Mouse (Mus musculus) fibroblast of lung, adult 2 months (primary cell): ENCODE measurements at regions not wholly inside any gene's neighbourhood (a gene's known extent, or its start where the extent isn't known, plus 50 kb on each side); places are given as distances from the start of the nearest gene placed in this dataset.
"Not testable (repeated sequence)": the region's sequence is repeated elsewhere in the genome, so short reads cannot be mapped to it uniquely, and the experiment has no call there.

Experiments used
- DNase-seq: peaks from one replicate; pipeline ENCODE4 v3.0.0-alpha.2; 2011; ENCODE audit warnings: low read depth

DNA sequence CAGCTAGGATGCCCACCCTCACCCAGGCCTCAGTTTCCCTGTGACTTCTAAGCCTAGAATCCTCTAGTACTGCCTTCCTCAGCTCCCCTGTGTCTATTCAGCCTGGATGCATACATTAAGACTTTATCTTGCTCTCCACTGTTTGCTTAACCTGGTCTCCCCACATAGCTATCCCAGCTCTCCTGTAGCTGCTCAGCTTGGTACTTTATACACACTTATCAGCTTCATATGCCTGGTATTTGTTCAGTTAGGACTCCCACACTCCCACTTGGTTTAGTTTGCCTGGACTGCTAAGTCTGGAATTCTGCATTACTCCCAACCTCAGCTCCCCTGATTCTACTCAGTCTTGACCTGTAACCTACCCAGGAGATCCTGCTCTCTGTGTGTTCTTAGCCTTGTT, 147.7 kb downstream of the Tmem121 start:
- DNase-seq: no peak

DNA sequence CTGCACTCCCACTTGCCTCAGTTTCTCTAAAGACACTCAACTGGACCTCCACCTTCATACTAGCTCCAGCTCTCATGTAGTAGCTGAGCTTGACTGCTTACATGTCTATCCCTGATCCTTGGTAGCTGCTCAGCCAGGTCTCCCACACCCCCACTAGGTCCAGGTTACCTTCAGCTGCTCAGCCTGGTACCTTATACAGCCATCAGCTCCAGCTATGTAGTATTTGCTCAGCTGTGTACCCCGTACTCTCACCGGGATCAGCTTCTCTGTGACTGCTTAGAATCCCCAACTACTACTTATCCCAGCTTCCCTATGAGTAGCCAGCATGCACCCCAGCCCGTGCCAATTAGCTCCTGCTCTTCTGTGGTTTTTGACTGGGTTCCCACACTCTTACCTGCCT, 148.1 kb downstream of the Tmem121 start:
- not testable (repeated sequence) for DNase-seq

DNA sequence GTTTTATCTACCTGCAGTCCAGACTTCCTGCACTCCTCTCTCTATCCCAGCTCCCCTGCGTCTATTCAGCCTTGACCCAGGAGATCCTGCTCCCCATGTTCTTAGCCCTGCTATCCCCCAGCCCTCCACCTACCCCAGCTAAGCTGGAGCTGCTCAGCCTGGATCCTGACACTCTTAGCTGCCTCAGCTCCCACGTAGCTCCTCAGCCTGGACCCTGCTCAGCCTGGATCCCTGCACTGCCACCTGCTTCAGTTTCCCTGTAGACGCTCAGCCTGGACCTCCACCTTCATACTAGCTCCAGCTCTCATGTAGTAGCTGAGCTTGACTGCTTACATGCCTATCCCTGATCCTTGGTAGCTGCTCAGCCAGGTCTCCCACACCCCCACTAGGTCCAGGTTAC, 151.5 kb downstream of the Tmem121 start:
- DNase-seq: no peak

DNA sequence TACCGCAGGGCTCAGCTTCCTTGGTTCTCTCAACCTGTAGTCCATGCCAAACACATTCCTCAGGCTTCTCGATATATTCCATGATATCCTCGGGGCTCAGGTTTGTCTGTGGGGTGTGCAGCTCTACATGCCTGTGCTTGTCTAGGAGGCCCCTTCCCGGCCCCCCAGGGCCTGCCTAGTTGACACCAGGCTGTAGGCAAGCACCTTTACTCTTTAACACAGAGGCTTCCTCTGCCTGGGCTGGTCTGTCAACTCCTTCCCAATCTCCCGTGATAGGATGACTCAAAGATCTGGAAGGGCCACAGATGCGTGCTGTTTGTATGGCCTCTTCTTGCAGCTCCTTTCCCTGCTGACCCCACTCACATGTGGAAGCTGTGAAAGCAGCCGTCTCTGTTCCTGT, 150.4 kb upstream of the Adam6b start:
- DNase-seq: no peak

DNA sequence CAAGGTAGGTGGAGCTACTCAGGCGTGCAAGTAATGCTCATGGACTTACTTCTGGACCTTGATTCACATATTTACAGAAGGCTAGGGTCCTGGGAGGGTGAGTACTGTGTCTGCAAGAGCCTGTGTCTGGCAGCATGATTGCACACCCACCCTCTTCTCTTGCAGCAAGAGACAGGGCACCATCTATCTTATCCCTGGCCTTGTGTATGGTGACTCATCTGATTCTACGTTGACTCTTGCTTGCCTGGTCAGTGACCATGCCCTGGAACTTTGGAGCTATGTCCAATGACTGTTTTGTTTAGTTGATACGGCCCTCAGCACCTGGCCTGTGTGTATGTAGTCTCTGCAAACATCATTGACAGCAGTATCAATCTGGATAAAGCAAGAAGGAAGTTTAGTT, 148.3 kb upstream of the Adam6b start:
- no peak for DNase-seq

DNA sequence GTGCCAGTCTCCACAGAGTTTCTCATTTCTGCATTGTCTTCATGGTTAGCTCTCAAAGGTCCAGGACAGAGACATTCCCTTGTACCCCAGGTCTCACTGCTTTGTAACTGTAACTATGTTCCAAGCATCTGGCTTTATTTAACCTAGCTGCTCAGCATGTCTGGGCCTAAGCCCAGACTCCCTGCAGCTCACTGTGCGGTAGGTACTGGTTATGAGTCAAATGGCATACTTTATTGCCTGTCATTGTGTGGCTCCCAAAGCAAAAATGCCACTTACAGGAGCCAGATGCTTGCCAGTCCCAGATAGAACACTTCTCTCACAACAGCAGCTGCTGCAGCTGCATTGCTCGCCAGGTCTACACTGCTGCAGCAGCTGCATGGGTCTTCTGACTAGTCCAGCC, 134.2 kb upstream of the Adam6b start:
- DNase-seq: no peak

DNA sequence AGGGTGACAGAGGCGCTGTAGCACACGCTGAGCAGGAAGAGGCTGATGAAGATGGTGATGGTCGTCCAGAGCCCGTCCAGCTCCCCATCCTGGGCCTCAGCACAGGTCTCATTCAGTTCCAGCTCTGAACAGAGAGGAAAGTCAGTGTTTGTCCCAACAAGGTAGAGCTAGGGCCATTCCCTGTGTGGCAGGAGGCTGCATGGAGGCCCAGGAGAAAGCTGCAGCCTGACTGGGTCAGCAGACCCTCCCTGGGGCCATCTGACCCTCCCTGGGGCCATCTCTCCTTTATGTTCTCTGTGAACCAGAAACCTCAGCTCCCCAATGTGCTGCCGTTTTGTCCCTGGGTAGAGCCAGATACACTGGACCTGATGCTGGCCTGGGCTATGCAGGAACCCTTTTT, 131.2 kb upstream of the Adam6b start:
- DNase-seq: no peak

DNA sequence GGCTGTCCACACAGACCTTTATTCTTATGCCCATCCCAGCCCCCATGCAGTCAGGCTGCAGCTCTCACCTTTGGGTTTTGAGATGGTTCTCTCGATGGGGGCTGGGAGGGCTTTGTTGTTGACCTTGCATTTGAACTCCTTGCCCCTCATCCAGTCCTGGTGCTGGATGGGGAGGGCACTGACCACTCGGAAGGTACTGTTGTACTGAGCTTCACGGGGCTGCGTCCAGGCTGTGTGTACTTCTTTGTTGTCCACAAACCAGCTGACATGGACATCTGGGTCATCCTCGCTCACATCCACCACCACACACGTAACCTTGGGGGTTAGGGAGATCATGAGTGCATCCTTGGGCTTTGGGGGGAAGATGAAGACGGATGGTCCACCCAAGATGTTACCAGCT, 129.3 kb upstream of the Adam6b start:
- DNase-seq: no peak

DNA sequence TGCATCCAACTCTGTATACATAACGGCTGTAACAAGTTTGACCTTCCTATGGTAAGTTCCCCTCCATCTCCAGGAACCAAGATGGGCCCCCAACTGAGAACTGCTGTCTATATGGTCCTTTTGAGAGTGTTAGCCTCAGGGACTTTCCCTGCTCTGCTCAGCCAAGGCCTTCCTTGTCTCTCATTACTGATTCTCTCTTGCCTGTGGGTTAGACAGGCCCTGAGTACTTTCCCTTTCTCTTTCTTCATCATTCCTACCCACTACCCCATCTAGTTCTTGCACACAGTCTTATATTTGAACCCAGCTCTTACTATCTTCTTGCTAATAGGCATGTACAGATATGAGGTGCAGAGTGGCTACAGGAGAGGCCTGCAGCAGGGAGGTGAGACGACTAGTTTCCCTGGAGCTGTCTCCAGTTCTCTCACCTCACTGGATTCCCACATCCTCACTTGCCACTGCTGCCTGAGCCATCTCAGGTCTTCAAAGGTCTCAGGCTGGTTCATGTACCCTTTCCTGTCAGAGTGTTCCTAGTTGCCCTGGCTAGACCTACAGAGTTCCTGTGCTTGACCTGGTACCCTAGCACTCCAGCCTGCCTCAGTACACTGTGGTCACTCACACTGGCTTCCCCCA, 126.8 kb upstream of the Adam6b start:
- DNase-seq: no peak

DNA sequence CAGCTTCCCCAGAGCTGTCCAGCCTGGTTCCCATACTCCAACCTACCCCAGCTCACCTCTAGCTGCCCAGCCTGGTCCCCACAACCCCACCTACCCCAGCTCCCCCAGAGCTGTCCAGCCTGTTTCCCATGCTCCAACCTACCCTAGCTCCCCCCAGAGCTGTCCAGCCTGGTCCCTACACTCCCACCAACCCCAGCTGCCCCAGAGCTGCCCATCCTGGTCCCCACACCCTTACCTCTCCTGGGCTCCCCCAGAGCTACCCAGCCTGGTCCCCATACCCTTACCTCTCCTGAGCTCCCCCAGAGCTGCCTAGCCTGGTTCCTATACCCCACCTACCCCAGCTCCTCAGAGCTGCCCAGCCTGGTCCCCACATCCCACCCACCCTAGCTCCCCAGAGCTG, 125.3 kb upstream of the Adam6b start:
- no peak for DNase-seq

DNA sequence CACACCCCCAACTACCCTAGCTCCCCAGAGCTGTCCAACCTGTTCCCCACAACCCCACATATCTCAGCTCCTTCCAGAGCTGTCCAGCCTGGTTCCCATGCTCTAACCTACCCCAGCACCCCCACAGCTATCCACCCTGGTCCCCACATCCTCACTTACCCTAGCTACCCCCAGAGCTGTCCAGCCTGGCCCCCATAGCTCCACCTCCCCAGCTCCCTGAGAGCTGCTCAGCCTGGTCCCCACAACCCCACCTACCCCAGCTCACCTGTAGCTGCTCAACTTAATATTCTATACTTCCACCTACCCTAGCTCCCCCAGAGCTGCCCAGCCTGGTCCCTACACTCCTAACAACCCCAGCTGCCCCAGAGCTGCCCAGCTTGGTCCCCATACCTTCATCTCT, 124.9 kb upstream of the Adam6b start:
- no peak for DNase-seq

DNA sequence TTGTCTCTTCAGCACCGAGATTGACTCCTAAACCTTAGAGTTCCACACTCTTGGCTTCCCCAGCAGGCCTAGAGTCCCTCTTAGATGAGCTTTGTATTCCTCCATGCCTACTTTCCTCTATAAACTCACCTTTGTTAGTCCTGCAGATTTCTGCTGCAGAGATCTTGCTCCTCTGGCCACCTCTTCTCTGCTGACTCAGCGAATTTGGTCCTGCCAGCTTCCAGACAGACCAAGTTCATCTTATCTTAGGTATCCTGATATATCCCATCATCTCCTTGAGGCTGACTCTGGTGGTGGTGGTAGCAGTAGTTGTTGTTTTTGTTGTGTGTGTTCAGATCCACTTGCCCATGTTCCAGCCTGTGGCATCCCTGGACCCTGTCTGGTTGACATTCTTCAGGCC, 123.5 kb upstream of the Adam6b start:
- DNase-seq: no peak

DNA sequence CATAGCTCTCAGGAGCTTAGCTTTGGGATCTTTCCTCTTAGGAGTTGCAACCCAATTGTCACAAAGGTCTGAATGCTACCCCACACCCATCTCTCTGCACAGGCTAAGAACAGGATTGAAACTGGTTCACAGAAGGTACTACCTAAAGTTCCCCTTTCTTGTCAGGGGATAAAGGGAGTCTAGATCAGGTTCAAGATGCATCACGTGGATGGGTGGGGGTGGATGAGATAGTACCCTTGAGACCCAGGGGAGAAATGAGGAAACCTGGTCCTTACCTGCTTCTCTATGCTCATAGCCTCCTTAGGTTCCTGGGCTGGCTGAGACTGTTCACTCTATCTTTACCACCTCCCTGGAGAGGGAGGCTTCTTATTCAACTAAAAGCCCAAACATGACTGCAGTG, 122.9 kb upstream of the Adam6b start:
- no peak for DNase-seq

DNA sequence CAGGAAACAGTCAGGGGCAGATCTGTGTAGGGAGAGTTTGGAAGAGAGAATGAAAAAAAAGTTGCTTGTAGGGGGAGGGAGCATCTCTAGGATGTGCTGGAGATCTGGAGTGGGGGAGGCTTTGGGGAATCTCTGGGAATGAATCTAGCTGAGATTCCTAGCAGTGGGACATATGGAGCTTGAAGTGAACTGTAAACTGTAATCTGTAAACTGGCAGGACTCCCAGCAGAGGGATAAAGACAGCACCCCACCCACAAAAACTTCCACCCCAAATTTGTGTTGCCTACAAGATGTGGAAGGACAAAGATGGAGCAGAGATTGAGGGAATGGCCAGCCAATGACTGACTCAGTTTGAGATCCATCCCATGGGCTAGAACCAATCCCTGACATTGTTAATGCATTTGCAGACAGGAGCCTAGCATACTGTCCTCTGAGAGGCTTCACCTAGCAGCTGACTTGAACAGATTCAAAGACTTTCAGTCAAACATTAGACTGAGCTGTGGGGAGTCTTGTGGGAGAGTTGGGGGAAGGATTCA, 87.7 kb upstream of the Adam6b start:
- no peak for DNase-seq

DNA sequence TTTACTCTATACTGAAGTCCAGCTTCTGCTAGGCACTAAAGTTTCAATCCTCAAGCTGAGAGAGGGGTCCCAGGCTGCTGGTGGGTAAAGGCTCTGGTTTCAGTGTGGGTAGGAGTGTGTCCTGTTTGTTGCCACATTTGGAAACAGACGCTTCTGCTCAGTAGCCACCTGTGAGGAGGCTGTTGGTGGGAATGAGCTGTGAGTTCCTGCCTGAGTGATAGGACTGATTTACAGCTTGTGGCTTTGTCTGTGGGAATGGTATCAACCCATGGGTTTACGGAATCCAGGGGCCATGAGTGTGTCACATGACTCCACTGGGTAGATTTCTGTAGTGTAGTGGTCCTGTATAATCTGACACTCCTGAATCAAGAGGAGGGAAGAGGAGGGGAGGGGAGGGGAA, 86.5 kb upstream of the Adam6b start:
- DNase-seq: no peak

DNA sequence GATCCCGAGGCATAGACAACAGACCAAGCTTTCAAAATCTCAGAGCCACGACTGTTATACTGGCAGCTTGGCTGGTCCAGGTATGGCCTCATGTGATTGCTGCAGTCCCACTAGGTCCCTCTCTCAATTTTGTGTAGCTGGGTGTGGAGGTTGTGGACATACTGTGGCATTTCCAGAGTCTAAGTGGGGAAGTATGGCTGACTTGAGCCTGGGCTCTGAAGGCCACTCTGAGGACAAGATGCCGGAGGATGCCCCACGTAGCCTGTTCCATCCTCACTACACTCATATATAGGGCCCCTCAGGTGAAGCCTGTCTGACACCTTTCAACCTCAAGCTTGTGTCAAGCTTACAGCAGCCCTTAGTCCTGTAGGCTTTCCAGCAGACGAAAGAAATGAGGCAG, 78.2 kb upstream of the Adam6b start:
- no peak for DNase-seq

DNA sequence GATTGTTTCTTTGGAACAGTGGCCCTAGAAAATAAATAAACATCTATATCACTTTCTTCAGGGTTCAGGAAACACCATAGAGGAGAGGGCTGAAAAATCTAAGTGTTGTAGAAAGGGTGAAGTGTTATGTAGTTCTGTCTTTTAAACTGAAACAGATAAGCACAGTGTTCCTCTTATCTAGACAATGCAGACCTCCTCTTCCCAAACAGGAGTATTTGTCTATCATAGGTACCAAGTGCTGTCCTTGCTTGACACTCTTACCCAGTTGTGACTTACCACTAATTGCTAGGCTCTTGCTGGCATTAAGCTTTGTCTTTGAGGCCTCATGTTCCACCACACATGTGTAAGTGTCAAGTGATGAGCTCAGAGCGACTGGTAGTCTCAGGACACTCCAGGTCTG, 75.3 kb upstream of the Adam6b start:
- no peak for DNase-seq

DNA sequence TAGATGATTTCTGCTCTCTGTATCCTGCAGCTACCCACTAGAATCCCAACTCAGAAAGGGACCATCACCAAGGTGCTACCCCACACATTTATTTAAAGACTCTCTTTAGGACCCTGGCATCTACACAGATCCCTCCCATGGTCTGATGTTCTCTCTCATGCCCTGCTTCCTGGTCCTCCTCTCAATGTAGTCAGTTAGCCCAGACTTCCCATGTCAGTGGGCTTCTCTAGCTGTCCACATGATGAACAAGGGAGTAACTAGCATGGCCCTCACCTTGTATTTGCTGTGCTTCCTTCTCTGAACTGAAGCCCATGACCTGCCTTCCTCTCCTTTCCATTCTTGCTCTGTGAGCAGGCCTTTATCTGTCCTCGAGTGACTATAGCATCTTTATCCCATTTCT, 71.8 kb upstream of the Adam6b start:
- no peak for DNase-seq

DNA sequence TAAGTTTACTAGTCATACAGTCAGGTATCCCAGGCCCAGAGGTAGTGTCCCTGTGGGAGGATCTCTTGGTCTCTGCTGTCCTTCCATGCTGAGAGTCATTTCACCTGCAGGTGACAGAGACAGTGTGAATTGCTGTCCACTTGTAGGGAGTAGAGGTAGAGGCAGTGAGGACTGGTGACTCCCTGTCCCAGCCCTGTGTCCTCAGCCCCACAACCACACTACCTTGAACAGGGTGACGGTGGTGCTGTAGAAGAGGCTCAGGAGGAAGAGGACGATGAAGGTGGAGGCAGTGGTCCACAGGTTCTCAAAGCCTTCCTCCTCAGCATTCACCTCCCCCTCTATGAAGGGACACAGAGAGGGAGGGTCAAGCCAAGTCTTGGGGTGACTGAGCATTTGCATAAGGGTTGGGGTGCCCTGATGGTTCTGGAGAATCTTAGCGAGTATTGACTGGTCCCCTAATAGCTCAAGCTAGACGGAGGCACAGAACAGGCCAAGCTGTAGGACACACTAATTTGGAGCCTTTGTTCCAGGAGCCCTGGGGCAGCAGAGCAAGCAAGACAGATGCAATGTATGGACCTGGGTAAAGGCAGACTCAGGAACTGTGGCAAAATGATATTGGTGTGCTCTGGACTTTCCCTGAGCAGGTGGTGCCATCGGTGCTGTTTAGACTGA, 70.4 kb upstream of the Adam6b start:
- no peak for DNase-seq

DNA sequence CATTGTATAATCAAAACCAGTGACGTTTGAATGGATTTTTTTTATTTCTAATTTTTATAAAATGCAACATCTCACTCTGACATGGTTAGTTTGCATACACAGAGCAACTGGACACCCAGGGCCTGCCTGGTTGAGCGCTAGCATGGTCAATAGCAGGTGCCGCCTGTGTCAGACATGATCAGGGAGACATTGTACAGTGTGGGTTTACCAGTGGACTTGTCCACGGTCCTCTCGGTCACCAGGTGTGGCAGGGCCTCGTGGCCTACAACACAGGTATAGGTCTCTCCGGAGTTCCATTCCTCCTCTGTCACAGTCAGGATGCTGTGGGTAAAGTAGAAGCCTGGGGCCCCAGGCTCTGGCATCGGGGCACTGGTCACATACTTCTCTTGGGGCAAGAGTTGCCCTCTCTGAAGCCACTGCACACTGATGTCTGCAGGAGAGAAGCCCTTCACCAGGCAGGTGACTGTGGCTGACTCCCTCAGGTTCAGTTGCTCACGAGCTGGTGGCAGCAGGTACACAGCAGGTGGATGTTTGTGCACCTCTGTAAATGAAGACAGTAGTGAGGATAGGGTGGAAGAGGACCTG, 68.5 kb upstream of the Adam6b start:
- DNase-seq: no peak

DNA sequence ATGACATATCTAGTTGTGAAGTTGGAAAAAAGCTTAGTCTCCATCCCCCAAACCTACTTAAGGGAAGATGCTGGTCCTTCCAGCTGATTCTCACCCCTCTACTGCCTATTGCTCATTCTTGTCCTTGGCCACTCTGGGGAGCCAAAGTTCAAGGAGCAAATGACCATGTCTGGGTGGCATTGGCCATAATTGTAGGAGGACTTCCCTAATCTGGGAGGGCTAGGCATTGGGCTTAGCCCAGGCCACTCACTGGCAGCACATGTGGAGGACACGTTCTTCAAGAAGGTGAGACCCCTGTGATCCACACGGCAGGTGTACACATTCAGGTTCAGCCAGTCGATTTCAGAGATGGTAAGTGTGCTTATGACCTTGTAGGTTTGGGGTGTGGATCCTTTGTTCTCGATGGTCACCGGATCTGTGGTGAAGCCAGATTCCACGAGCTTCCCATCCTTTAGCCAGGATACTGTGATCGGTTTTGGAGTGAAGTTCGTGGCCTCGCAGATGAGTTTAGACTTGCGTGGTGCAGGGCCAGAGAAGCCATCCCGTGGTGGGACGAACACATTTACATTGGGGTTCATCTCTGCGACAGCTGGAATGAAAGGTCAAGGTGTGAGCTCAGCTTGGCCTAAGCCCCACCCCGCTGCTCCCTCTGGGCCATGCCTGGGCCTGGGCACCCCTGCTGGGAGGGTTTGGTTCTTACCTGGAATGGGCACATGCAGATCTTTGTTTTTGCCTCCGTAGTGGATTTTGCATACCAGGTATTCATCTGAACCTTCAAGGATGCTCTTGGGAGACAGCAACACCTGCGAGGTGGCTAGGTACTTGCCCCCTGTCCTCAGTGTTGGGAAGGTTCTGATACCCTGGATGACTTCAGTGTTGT, 67.4 kb upstream of the Adam6b start:
- no peak for DNase-seq

DNA sequence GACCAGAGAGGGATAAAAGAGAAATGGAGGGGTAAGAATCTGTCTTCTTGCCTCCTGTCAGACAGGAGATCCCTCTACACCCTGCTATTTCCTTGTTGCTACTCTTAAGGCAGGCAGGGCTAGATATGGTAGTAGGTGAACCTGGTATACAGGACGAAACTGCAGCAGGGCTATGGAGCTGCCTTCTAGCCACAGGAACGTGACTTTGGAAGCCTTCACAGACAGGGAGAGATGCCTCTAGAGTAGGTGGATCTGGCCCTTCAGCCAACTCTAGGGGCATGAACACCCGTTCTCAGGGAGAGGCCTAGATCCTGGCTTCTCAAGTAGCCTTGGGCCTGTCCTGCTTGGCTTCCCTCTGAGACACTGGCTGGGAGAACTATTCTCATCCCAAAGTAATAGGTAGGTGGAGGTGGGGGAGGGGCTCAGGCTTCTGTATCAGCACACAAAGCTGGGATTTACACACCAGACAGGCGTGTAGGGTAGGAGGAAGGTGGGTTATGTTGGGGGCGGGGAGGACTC, 66.5 kb upstream of the Adam6b start:
- no peak for DNase-seq
